Mouse (Mus musculus) thymus, adult 2 months (tissue): Measurements from ENCODE around the gene Park7. TPM values are rescaled to one million over a fixed set of nuclear protein-coding genes. Genes with fewer than 3 reads are reported as not detected.

Source experiments
- DNase-seq: peaks from one replicate; pipeline ENCODE4 v3.0.0; 2021
- H3K27ac ChIP-seq: fragments of 200-500 bp; 2 replicates; pipeline ENCODE4 v1.5.1; 2012; ENCODE audit warnings: low read length, control low read depth; ENCODE audit not compliant: control insufficient read depth, insufficient read depth
- H3K27me3 ChIP-seq: fragments of 200-500 bp; 2 replicates; pipeline ENCODE4 v1.6.1; 2012; ENCODE audit warnings: mild to moderate bottlenecking, low read length, moderate library complexity, mixed read lengths; ENCODE audit not compliant: control insufficient read depth, insufficient read depth
- H3K36me3 ChIP-seq: fragments of 200-500 bp; 2 replicates; pipeline ENCODE4 v1.6.1; 2012; ENCODE audit warnings: mild to moderate bottlenecking, low read length, moderate library complexity; ENCODE audit not compliant: control insufficient read depth, insufficient read depth
- H3K4me1 ChIP-seq: fragments of 200-500 bp; replicated peaks from 2 replicates; pipeline ENCODE4 v1.6.1; 2012; ENCODE audit warnings: low read length; ENCODE audit not compliant: control insufficient read depth, insufficient read depth
- H3K4me3 ChIP-seq: fragments of 200-500 bp; 2 replicates; pipeline ENCODE4 v1.5.1; 2012; ENCODE audit warnings: mild to moderate bottlenecking, low read length, control low read depth, moderate library complexity; ENCODE audit not compliant: control insufficient read depth, insufficient read depth
- CTCF ChIP-seq: fragments of 200-500 bp; IDR thresholded peaks from 2 replicates; pipeline ENCODE4 v1.5.1; 2012; ENCODE audit warnings: mild to moderate bottlenecking, control low read depth, low read length, moderate library complexity, borderline replicate concordance; ENCODE audit not compliant: control insufficient read depth, poor library complexity, insufficient read depth; ENCODE audit errors: extremely low read depth
- POLR2A ChIP-seq: fragments of 200-500 bp; IDR thresholded peaks from 2 replicates; pipeline ENCODE4 v1.6.1; 2012; ENCODE audit warnings: mild to moderate bottlenecking, low read length, control low read depth, moderate library complexity; ENCODE audit not compliant: control insufficient read depth, poor library complexity, insufficient read depth; ENCODE audit errors: extremely low read depth
- WGBS: fragments of 180-500 bp; shearing (Covaris S2); methylation state at CpG from one replicate; pipeline ENCODE4 v1.1.7; 2018; 5-methylcytosine and 5-hydroxymethylcytosine counted together
- polyA plus RNA-seq: library from polyadenylated mRNA; depleted of rRNA; stranded (reverse); fragments of >200 nt; gene quantifications from 2 replicates; pipeline ENCODE4 v1.2.3, GENCODE M21; 2012; rRNA removed

Gene Park7
- polyA plus RNA-seq, 1 experiment, result 138 TPM

GRCm38 (mm10) chr4:150854839-150855246, 59.4 kb downstream of the Park7 start:
- peak; percentile 81 for TF ChIP-seq CTCF
- peak; percentile 100 for TF ChIP-seq POLR2A
- Histone ChIP-seq H3K4me1 (peaks cover 2% of the 10 kb centered on the region; the same call in 1 of the 2 replicates), H3K4me3 (peak overlapping the region; percentile 63), H3K36me3 (no peaks in the 10 kb centered on the region), H3K27ac (no peak overlapping the region), H3K27me3 (no peaks in the 10 kb centered on the region)
- WGBS, result under 1% methylated on average over 59 of the region's 59 CpGs
- DNase-seq, result peak; percentile 96

GRCm38 (mm10) chr4:150853680-150854461, 60.4 kb downstream of the Park7 start, which contains the start of gene Errfi1:
Gene Errfi1, plus strand, starts transcription at chr4:150853919.
- Histone ChIP-seq H3K4me3 (peak within 1 kb of the TSS; percentile 29), H3K4me1 (peaks cover 2% of the 10 kb centered on the region; the same call in 1 of the 2 replicates), H3K27me3 (no peaks in the 10 kb centered on the region), H3K27ac (no peak within 1 kb of the TSS), H3K36me3 (no peaks in the 10 kb centered on the region)
- WGBS, result 88% methylated on average over 13 of the region's 13 CpGs
- no peak for TF ChIP-seq POLR2A
- TF ChIP-seq CTCF, result no peak
- no peak for DNase-seq

GRCm38 (mm10) chr4:150852479-150852878, 61.8 kb downstream of the Park7 start:
- TF ChIP-seq POLR2A (no peak), CTCF (no peak)
- Histone ChIP-seq H3K4me1 (peaks cover 2% of the 10 kb centered on the region; the same call in 1 of the 2 replicates), H3K4me3 (no peak overlapping the region), H3K27me3 (no peaks in the 10 kb centered on the region), H3K36me3 (no peaks in the 10 kb centered on the region), H3K27ac (no peak overlapping the region)
- WGBS, result 84% methylated on average over 4 of the region's 4 CpGs
- DNase-seq, result no peak

- WGBS, result 84% methylated on average over 8 of the region's 8 CpGs
- H3K27me3 ChIP-seq, result no peaks in the 10 kb centered on the region
- H3K4me3 ChIP-seq, result no peak overlapping the region
- DNase-seq, result no peak
- H3K4me1 ChIP-seq, result peaks cover 2% of the 10 kb centered on the region; the same call in 1 of the 2 replicates
- no peak overlapping the region for H3K27ac ChIP-seq
- no peaks in the 10 kb centered on the region for H3K36me3 ChIP-seq
- TF ChIP-seq CTCF (no peak), POLR2A (no peak)
Observed at GRCm38 (mm10) chr4:150852045-150852444, 62.2 kb downstream of the Park7 start.

- Histone ChIP-seq H3K27me3 (no peaks in the 10 kb centered on the region), H3K4me1 (peaks cover 2% of the 10 kb centered on the region; the same call in 1 of the 2 replicates), H3K27ac (no peak overlapping the region), H3K4me3 (no peak overlapping the region), H3K36me3 (no peaks in the 10 kb centered on the region)
- no peak for DNase-seq
- no peak for TF ChIP-seq POLR2A
- no peak for TF ChIP-seq CTCF
- WGBS, result 94% methylated on average over 4 of the region's 4 CpGs
Observed at GRCm38 (mm10) chr4:150850893-150851292, 63.3 kb downstream of the Park7 start.

- peaks cover 2% of the 10 kb centered on the region; the same call in 1 of the 2 replicates for H3K4me1 ChIP-seq
- TF ChIP-seq POLR2A, result no peak
- no peak for TF ChIP-seq CTCF
- no peak for DNase-seq
- WGBS, result 67% methylated on average over 10 of the region's 10 CpGs
- H3K27ac ChIP-seq, result no peak overlapping the region
- H3K36me3 ChIP-seq, result no peaks in the 10 kb centered on the region
- no peak overlapping the region for H3K4me3 ChIP-seq
- H3K27me3 ChIP-seq, result no peaks in the 10 kb centered on the region
Observed at GRCm38 (mm10) chr4:150849964-150850363, 64.3 kb downstream of the Park7 start.

Other genes starting within 250 kb of the Park7 start
- 12.4 and 17.2 TPM in 2 replicates for gene Errfi1, start 60.5 kb downstream of the Park7 start, polyA plus RNA-seq
- 13.4 and 13.5 TPM in 2 replicates for gene Tnfrsf9, start 125 bp upstream of the Park7 start, polyA plus RNA-seq
- gene Uts2, start 82.7 kb upstream of the Park7 start, polyA plus RNA-seq, result 0.32 TPM in 1 of 2 replicates, not detected in the other
- 5.0 and 5.4 TPM in 2 replicates for gene Per3, start 130.2 kb upstream of the Park7 start, polyA plus RNA-seq
- 27.2 and 30.9 TPM in 2 replicates for gene Vamp3, start 143.5 kb upstream of the Park7 start, polyA plus RNA-seq
- not detected in 2 replicates for gene Gm13090, start 175.1 kb upstream of the Park7 start, polyA plus RNA-seq